Mouse (Mus musculus): ENCODE data around the gene Bdkrb1. TPM values are rescaled to one million over a fixed set of nuclear protein-coding genes. Genes with fewer than 3 reads are reported as not detected.

Bdkrb1 gene
- polyA plus RNA-seq (2017; shearing (Covaris generic)), result under 1 TPM in 1 of 2 experiments, not detected in 1; 0.25 TPM

GRCm38 (mm10) chr12:105602581-105603210 is at the start of gene Bdkrb1:
Gene Bdkrb1, plus strand, starts transcription at chr12:105603085.

GRCm38 (mm10) chr12:105562936-105563680 is 39.8 kb upstream of the Bdkrb1 start, which contains the start of gene Bdkrb2:
Gene Bdkrb2, plus strand, starts transcription at chr12:105563226.

Other genes starting within 250 kb of the Bdkrb1 start
- under 1 TPM; 0.33 to 0.58 TPM for gene D430019H16Rik, start 149.2 kb upstream of the Bdkrb1 start, polyA plus RNA-seq (2017; shearing (Covaris generic))
- gene Bdkrb2, start 39.9 kb upstream of the Bdkrb1 start, polyA plus RNA-seq (2017; shearing (Covaris generic)), result under 1 TPM in 1 of 2 experiments, not detected in 1; 0.27 TPM
- 10 to 100 TPM; 49.7 to 56.3 TPM for gene Gskip, start 81.7 kb downstream of the Bdkrb1 start, polyA plus RNA-seq (2017; shearing (Covaris generic))
- gene Atg2b, start 82.1 kb downstream of the Bdkrb1 start, polyA plus RNA-seq (2017; shearing (Covaris generic)), result 10 to 100 TPM in 1 of 2 experiments, 1 to 10 TPM in 1; 9.5 to 15.3 TPM
- gene Ak7, start 102.9 kb downstream of the Bdkrb1 start, polyA plus RNA-seq (2017; shearing (Covaris generic)), result under 1 TPM; 0.26 to 0.31 TPM
- gene Papola, start 181.6 kb downstream of the Bdkrb1 start, polyA plus RNA-seq (2017; shearing (Covaris generic)), result 100 to 1,000 TPM; 212 to 235 TPM

Measured in activated CD4-positive, CD25-positive, alpha-beta regulatory T cell (primary cell).